Mouse (Mus musculus) urinary bladder, adult 2 months (tissue): ENCODE results near the gene Ube3b. TPM values are rescaled to one million over a fixed set of nuclear protein-coding genes. Genes with fewer than 3 reads are reported as not detected.

Experiments used
- polyA plus RNA-seq: library from polyadenylated mRNA; depleted of rRNA; stranded (reverse); fragments of >200 nt; gene quantifications from 2 replicates; pipeline ENCODE4 v1.2.3, GENCODE M21; 2012; rRNA removed

Gene Ube3b
- polyA plus RNA-seq, 1 experiment: 35.2 TPM

Other genes with a start within 250 kb of the Ube3b start
- 7.7 and 9.6 TPM in 2 replicates for gene Acacb, start 234.1 kb upstream of the Ube3b start, polyA plus RNA-seq
- not detected in 2 replicates for gene Foxn4, start 106.8 kb upstream of the Ube3b start, polyA plus RNA-seq
- 2.8 and 3.1 TPM in 2 replicates for gene Myo1h, start 91.4 kb upstream of the Ube3b start, polyA plus RNA-seq
- 134 and 142 TPM in 2 replicates for gene Kctd10, start 99 bp upstream of the Ube3b start, polyA plus RNA-seq
- 17.0 and 17.4 TPM in 2 replicates for gene Mmab, start 63.5 kb downstream of the Ube3b start, polyA plus RNA-seq
- gene Mvk, start 63.7 kb downstream of the Ube3b start, polyA plus RNA-seq: 26.6 and 30.2 TPM in 2 replicates
- 0.17 and 0.29 TPM in 2 replicates for gene Fam222a, start 187.4 kb downstream of the Ube3b start, polyA plus RNA-seq